Mouse (Mus musculus) midbrain, embryonic 10.5 days (tissue): ENCODE measurements around the gene Fbln5. TPM values are rescaled to one million over a fixed set of nuclear protein-coding genes. Genes with fewer than 3 reads are reported as not detected.

Experiments used
- DNase-seq: peaks from one replicate; pipeline ENCODE4 v3.0.0-alpha.2; 2017; ENCODE audit warnings: low spot score
- H3K27ac ChIP-seq: fragments of 300-500 bp; sonication (generic); replicated peaks from 2 replicates; pipeline ENCODE4 v1.5.1; 2016; ENCODE audit warnings: mild to moderate bottlenecking
- H3K27me3 ChIP-seq: fragments of 300-500 bp; sonication (generic); 2 replicates; pipeline ENCODE4 v1.6.1; 2016; ENCODE audit warnings: low read depth, mild to moderate bottlenecking; ENCODE audit not compliant: poor library complexity, severe bottlenecking
- H3K36me3 ChIP-seq: fragments of 300-500 bp; sonication (generic); 2 replicates; pipeline ENCODE4 v1.6.1; 2016; ENCODE audit warnings: mild to moderate bottlenecking, moderate library complexity
- H3K4me1 ChIP-seq: fragments of 300-500 bp; sonication (generic); 2 replicates; pipeline ENCODE4 v1.6.1; 2016
- H3K4me3 ChIP-seq: fragments of 300-500 bp; sonication (generic); 2 replicates; pipeline ENCODE4 v1.5.1; 2016; ENCODE audit warnings: mild to moderate bottlenecking, moderate library complexity
- H3K9me3 ChIP-seq: fragments of 300-500 bp; sonication (generic); replicated peaks from 2 replicates; pipeline ENCODE4 v1.6.1; 2016; ENCODE audit warnings: mild to moderate bottlenecking
- WGBS: fragments of 180-500 bp; shearing (Covaris S2); methylation state at CpG from one replicate; pipeline ENCODE4 v1.1.7; 2016; 5-methylcytosine and 5-hydroxymethylcytosine counted together
- polyA plus RNA-seq: library from polyadenylated mRNA; unstranded; fragments of >200 nt; fragmentation: Nextera tagmentation; extraction: Ambion mirVana; gene quantifications from 2 replicates; pipeline ENCODE4 v1.2.1, GENCODE M21; 2016

Gene Fbln5
- polyA plus RNA-seq, 1 experiment from 2014 or later: 11.4 TPM

DNA sequence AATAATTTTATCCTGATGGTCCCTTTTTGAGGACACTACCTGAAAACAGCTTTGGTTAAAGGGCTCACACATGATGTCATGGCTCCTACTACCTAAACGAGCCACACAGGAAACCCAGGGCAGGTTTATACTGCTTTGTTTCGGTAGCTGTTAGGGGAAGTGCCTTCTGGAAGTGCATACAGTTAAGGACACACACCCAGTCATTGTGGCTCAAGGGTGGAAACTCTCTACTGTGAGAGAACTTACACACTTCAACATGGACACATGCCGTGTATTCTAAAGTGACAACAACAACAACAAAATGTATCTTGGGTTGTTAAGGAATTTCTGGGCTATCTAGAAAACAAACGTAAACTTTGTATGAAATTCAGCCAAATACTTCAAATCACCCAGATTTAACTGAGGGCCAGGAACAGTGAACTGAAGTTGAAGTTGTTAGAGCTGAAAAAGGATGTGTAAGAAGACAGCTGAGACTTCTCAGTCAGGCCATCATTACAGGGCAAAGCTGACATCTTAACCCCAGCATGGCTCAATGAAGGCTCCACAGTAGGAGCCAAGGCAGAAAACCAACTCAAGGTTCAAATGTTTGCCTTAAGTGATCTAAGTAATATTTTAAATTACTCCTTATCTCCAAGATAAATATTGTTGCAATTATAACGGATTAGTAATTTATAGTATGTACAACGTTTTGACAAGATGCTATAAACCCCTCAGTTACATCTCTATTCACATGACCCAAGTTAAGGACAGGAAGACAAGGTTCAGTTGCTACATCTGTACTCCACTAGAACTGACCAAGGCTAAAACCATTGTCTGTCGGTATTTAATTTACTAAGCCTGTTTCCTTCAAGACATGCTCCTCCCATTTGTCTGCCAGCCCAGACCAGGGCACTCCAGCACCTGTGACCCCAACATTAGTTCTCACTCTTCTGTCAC, 13.6 kb upstream of the Fbln5 start:
- no peak for DNase-seq
- no peak overlapping the region for H3K4me3 ChIP-seq
- peaks cover 32% of the 10 kb centered on the region for H3K36me3 ChIP-seq
- no peak overlapping the region for H3K27ac ChIP-seq
- H3K4me1 ChIP-seq: peaks cover 7% of the 10 kb centered on the region
- 88% methylated on average over 7 of the region's 7 CpGs for WGBS
- H3K9me3 ChIP-seq: no peaks in the 10 kb centered on the region
- H3K27me3 ChIP-seq: no peaks in the 10 kb centered on the region

DNA sequence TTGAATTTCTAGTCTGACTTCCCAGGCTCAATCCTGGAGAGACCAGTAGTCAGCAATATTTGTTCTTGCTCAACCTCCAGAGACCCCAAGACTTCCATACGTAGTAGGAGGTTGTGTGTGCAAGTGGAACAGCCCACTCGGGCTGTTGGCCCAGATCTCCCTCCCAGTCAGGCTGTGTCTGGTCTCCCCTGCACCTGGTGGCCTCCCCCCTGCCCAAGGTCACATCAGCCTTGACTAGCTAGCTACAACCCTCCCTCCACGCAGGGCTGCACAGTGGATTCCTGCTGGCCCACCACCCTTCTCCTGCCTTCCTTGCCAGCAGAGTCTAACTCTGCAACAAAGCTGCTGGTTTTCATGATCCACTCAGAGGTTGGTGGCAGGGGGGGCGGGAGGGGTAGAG, 12.4 kb upstream of the Fbln5 start:
- H3K9me3 ChIP-seq: no peaks in the 10 kb centered on the region
- H3K4me1 ChIP-seq: peaks cover 7% of the 10 kb centered on the region
- DNase-seq: no peak
- H3K27me3 ChIP-seq: no peaks in the 10 kb centered on the region
- no peak overlapping the region for H3K27ac ChIP-seq
- 83% methylated on average over 4 of the region's 4 CpGs for WGBS
- peaks cover 20% of the 10 kb centered on the region for H3K36me3 ChIP-seq
- no peak overlapping the region for H3K4me3 ChIP-seq

DNA sequence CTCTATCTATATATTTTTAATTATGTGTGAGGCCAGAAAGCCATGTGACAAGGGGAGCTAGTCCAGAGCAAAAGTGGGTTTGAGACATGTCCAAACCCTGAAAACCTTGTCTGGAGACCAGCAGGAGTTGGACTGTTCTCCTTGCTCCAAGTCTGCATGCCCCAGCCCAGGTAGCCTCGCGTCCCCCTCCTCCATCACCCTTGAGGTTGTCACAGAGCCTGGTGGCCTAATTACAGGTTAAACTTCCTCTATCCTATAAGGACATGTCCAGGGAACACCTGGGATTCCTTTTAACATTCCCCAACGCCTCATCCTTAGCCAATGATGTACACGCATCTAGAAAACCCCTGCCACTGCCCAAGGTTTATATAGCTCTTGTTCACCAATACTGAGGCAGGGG, 4.3 kb upstream of the Fbln5 start:
- H3K4me1 ChIP-seq: peaks cover 15% of the 10 kb centered on the region
- no peaks in the 10 kb centered on the region for H3K9me3 ChIP-seq
- H3K27me3 ChIP-seq: peaks cover 30% of the 10 kb centered on the region
- H3K36me3 ChIP-seq: no peaks in the 10 kb centered on the region
- DNase-seq: no peak
- no peak overlapping the region for H3K27ac ChIP-seq
- 95% methylated on average over 4 of the region's 4 CpGs for WGBS
- no peak overlapping the region for H3K4me3 ChIP-seq

DNA sequence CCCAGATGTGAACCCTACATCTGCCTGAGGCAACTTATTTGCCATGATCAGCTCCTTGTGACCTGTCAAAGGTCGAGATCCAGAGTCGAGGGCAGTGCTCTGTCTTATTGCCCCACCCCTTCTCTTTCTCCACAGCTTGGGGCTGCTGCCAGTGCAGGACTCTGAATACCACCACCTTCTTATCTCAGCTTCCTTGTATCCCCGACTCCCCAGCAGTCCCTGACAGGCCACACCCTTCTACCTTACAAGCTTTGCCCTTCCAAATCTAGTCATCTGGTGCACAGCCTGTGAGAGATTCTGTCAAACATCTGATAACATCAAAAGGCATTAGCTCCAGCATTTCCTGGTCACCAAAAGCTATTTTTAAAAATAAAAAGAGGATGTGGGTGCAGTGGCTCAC, 2.7 kb upstream of the Fbln5 start:
- no peak for DNase-seq
- 42% methylated on average over 3 of the region's 3 CpGs for WGBS
- H3K36me3 ChIP-seq: no peaks in the 10 kb centered on the region
- no peaks in the 10 kb centered on the region for H3K9me3 ChIP-seq
- H3K4me1 ChIP-seq: peaks cover 16% of the 10 kb centered on the region
- no peak overlapping the region for H3K27ac ChIP-seq
- H3K27me3 ChIP-seq: peaks cover 45% of the 10 kb centered on the region
- no peak overlapping the region for H3K4me3 ChIP-seq

DNA sequence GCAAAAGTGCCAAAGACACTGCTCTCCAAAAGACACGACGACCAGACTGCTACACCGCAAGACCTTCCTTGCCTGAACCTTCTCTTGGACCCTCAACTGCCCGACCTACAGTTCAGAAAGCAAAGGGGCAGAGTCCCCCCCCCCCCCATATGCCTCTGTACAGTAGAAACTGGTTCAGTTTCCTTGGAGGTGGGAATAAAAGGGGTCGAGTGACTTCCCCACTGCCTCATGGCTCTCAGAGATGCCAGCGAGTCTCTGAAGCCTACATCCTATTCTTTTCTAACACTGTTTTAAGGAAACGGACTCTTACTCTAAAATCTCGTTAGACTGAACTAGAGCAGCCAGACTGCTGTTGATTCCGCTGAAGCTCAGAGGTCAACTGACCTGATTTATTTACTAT, 715 bp upstream of the Fbln5 start:
- Histone ChIP-seq H3K27ac (no peak overlapping the region), H3K36me3 (no peaks in the 10 kb centered on the region), H3K4me3 (peak overlapping the region; percentile 65), H3K27me3 (peaks cover 46% of the 10 kb centered on the region), H3K9me3 (no peaks in the 10 kb centered on the region), H3K4me1 (peaks cover 16% of the 10 kb centered on the region)
- 44% methylated on average over 9 of the region's 9 CpGs for WGBS
- DNase-seq: no peak

DNA sequence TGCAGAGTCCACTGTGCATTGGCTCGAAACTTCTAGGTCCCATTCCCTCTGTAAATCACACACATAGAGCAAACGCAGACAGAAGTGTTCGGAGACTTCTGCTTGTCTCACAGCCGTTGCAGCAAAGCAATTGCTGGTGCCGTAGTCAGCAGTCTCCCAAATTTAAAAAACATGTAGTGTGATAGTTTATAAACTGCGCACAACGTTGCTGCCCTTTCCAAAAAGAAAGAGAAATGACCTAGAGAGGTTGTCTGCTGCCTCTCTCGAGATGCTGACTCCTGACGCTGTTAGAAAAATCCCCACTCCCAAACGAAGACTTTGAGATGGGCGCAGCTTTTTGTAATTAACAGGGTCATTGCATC, 628 bp downstream of the Fbln5 start:
- H3K27ac ChIP-seq: peak overlapping the region; percentile 63; the same call in 1 of the 2 replicates

DNA sequence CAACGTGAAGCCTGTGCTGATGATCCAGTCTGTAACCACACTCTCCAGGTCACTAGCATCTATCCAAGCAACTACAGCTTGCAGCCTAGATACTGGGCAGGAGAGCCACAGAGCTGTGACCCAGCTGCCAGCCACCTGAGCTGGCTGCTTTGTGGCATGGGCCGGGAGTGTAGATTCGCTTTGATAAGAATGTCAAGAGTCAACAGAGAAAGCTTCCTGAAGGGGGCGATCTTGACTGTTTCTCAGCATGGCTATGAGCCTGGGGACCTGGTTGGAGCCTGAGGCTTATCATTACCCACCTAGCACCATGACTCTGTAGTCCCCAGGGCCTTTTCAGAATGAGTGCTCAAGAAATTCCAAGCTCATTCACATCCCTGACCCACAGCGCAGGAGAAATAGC, 2.0 kb downstream of the Fbln5 start:
- H3K36me3 ChIP-seq: no peaks in the 10 kb centered on the region
- no peak overlapping the region for H3K27ac ChIP-seq
- DNase-seq: peak; percentile 24
- no peaks in the 10 kb centered on the region for H3K9me3 ChIP-seq
- peaks cover 16% of the 10 kb centered on the region for H3K4me1 ChIP-seq
- no peak overlapping the region for H3K4me3 ChIP-seq
- WGBS: 47% methylated on average over 5 of the region's 5 CpGs
- peaks cover 46% of the 10 kb centered on the region for H3K27me3 ChIP-seq

More for the DNA sequence above, 628 bp downstream of the Fbln5 start:
- WGBS: 39% methylated on average over 11 of the region's 11 CpGs
- H3K9me3 ChIP-seq: no peaks in the 10 kb centered on the region
- peak overlapping the region; percentile 65 for H3K4me3 ChIP-seq
- DNase-seq: no peak
- peaks cover 46% of the 10 kb centered on the region for H3K27me3 ChIP-seq
- H3K4me1 ChIP-seq: peaks cover 16% of the 10 kb centered on the region
- H3K36me3 ChIP-seq: no peaks in the 10 kb centered on the region

DNA sequence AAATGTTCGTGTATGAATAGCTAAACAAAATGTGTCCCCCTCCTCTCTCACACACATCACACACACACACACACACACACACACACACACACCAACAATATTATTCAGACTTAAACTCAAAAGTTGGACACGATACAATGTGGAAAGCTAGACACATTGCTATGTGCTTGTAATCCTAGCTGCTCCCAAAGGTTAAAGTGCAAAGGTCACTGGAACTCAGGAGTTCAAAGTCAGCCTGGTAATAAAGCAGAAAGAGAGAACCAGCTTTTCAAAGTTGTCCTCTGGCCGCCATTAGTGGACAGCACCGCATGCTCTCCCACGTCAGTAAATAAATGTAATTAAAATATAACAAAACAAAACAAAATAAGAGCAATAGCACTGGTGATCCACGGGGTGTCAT, 3.1 kb downstream of the Fbln5 start:
- DNase-seq: no peak
- Histone ChIP-seq H3K27me3 (peaks cover 42% of the 10 kb centered on the region), H3K27ac (no peak overlapping the region), H3K9me3 (no peaks in the 10 kb centered on the region), H3K36me3 (no peaks in the 10 kb centered on the region), H3K4me1 (peaks cover 16% of the 10 kb centered on the region), H3K4me3 (no peak overlapping the region)
- 86% methylated on average over 6 of the region's 6 CpGs for WGBS

DNA sequence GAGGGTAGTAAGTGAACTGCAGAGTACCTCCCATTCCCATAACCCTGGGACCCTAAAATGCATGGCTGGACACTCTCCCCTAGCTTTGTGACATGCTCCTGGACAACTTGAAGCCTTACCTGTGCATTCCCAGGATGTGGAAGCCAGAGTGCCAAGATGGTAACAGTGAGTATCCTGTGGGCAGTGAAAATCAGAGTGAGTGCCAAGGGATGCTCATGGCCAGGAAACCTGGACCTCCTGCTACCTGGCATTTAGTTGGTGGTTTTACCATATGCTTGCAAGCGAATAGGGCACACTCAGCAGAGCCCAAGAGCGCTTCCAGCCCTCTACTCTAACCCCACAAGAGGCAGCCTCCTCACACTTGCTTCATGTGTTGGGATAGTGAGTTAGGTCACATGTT, 4.4 kb downstream of the Fbln5 start:
- no peak overlapping the region for H3K4me3 ChIP-seq
- no peaks in the 10 kb centered on the region for H3K9me3 ChIP-seq
- 85% methylated on average over 2 of the region's 2 CpGs for WGBS
- peaks cover 28% of the 10 kb centered on the region for H3K27me3 ChIP-seq
- no peak overlapping the region for H3K27ac ChIP-seq
- no peak for DNase-seq
- H3K4me1 ChIP-seq: peaks cover 13% of the 10 kb centered on the region
- H3K36me3 ChIP-seq: no peaks in the 10 kb centered on the region

DNA sequence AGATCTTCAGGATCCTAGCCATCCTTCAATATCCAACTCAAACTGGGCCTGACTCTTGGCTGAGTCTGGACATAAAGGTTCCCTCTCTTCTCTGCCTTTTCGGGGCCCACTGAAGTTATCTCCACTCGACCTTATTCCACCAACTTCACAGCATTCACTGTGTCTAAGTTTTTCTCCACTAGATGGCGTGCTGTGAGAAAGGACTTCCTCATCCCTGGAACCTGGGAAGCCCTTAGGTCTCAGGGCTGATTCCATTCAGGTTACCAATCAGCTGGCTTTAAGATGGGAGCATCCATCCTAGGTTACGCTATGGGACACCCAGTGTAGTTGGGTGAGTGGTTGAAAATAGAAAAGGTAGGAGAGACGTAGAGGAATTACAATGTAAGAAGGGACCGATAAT, 7.7 kb downstream of the Fbln5 start:
- H3K36me3 ChIP-seq: no peaks in the 10 kb centered on the region
- DNase-seq: no peak
- no peak overlapping the region for H3K4me3 ChIP-seq
- 66% methylated on average over 6 of the region's 6 CpGs for WGBS
- H3K4me1 ChIP-seq: no peaks in the 10 kb centered on the region
- H3K27me3 ChIP-seq: no peaks in the 10 kb centered on the region
- no peaks in the 10 kb centered on the region for H3K9me3 ChIP-seq
- H3K27ac ChIP-seq: no peak overlapping the region

DNA sequence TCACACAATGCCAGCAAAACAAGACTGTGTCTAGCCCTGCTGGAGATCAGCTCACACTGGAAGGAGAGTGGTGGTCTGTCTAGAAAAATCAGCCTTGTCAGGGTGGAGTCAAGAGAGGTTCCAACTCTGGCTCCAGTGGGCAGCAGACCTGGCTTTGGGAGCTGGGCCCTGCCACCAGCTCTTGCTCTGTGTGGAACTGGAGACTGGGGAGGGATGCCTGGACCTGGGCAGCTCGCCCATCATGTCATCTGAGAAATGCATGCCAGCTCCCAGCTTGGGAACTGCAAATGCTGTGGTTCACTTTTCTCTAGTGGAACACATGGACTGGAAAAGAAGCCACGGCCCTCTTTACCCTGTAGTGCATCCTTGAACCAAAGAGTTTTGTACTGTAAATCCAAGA, 8.3 kb downstream of the Fbln5 start:
- WGBS: 72% methylated on average over 2 of the region's 2 CpGs
- Histone ChIP-seq H3K27ac (no peak overlapping the region), H3K4me1 (no peaks in the 10 kb centered on the region), H3K36me3 (no peaks in the 10 kb centered on the region), H3K4me3 (no peak overlapping the region), H3K9me3 (no peaks in the 10 kb centered on the region), H3K27me3 (no peaks in the 10 kb centered on the region)
- DNase-seq: no peak

DNA sequence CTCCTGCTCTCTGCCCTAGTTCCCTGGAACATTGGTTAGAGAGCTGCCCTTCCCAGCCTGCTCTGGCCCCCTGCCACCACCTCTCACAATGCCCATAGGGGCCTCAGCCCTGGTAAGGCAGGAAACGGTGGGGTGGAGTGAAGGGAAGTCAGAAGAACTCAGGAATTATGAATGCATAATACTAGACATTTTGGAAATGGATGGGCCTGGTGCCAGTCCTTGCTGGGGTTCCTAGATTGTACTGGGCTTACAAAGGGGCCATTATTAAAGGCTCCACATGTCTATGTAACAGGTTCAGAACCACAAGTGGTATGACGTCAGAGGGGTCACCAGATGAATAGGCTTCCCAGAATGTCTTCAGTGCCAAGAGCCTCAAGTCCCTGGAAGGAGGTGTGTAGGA, 11.5 kb downstream of the Fbln5 start:
- Histone ChIP-seq H3K27ac (no peak overlapping the region), H3K36me3 (no peaks in the 10 kb centered on the region), H3K27me3 (no peaks in the 10 kb centered on the region), H3K4me1 (no peaks in the 10 kb centered on the region), H3K4me3 (no peak overlapping the region), H3K9me3 (no peaks in the 10 kb centered on the region)
- DNase-seq: no peak
- 88% methylated on average over 2 of the region's 2 CpGs for WGBS

DNA sequence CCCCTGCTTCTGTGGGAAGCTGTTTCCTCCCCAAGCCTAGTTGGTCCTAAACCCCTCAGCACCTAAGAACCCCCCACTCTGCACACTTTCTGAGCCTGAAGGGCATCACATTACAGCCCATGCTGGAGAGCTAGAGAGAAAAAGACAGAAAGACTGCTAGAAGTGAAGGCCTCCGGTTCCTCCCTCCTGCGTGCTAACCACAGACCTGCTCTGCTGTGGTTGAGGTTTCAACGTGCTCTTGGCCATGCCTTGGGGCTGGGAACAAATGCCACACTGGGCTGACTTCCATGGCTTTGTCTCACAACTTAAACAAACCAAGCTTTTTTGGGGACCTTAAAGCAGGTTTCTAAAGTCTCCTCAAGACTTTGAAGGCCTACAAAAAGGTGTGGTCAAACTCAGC, 16.4 kb downstream of the Fbln5 start:
- no peaks in the 10 kb centered on the region for H3K27me3 ChIP-seq
- H3K27ac ChIP-seq: no peak overlapping the region
- no peak overlapping the region for H3K4me3 ChIP-seq
- no peak for DNase-seq
- 88% methylated on average over 3 of the region's 3 CpGs for WGBS
- H3K4me1 ChIP-seq: no peaks in the 10 kb centered on the region
- no peaks in the 10 kb centered on the region for H3K9me3 ChIP-seq
- no peaks in the 10 kb centered on the region for H3K36me3 ChIP-seq
